Mouse (Mus musculus): ENCODE results near the gene Camta1.

The Camta1 gene

DNA sequence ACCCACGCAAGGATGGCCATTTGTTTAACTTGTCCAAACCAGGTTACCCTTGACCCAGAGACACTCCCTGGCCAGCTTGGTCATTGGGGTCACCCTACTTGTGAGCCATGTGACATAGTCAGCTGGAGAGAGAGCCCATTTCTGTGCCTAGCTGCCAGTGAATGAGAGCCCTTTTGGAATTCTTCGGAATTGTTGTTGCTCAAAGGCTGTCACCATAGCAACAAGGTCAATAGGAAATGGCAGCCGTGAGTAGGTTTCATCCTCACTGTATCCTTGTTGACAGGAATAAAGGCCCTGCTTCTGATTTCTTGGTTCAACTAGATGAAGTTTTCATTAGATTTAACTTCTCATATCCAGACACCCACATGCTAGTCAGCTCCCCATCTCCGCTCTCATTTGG, 707.4 kb downstream of the Camta1 start:
- in situ Hi-C loops (cut with MboI; ENCODE audit: low pct_unique_long_range_greater_than_20kb in 1 of 2, low sequenced_read_pairs in 2 of 2, unreplicated experiment in 1 of 2): loop anchor here in 1 of 2 experiments (25.0 kb wide), 1 partner anchor 133 kb away; no protein-coding TSS in a partner anchor

DNA sequence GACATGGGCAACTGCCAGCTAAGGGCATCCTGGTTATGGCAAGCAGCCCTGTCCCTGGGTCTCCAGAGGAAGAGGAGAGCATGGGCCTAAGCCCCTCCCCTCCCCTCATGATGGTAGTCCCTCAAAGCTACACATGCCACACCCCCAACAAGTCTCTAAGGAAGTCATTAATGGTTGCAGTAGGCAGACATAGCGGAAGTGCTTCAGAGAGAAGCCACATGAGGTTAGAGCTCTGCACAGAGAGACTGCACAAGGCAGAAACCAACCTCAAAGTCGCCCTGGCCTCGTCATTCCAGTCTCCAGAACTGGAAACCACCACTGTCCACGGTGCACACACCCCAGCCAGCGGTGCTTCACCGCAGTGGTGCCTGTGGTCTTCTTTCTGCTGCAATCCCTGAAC, 709.7 kb downstream of the Camta1 start:
- in situ Hi-C loops (cut with MboI; ENCODE audit: low pct_unique_long_range_greater_than_20kb in 1 of 2, low sequenced_read_pairs in 2 of 2, unreplicated experiment in 1 of 2): loop anchor here in 1 of 2 experiments (25.0 kb wide), 1 partner anchor 135 kb away; no protein-coding TSS in a partner anchor

DNA sequence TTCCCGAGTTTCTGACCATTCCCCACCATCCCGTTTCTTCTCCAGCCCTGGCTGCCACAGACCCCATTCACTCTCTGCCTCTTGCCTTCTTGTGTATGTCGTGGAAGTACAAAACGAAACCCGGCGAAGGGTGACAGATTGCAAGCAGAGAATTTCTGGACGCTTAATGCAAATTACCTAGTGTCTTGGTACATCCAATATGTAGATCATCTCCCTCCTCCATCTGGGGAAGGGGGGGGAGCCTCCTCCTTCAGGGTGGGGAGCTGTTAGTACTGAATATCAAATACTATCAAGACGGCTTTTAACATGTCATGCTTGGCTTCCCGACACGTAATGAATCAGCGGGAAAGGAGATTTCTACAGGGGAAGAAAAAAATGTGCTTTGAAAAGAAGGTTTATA, 710.8 kb downstream of the Camta1 start:
- in situ Hi-C loops (cut with MboI; ENCODE audit: low pct_unique_long_range_greater_than_20kb in 1 of 2, low sequenced_read_pairs in 2 of 2, unreplicated experiment in 1 of 2): loop anchor here in 1 of 2 experiments (25.0 kb wide), 1 partner anchor 136 kb away; no protein-coding TSS in a partner anchor

DNA sequence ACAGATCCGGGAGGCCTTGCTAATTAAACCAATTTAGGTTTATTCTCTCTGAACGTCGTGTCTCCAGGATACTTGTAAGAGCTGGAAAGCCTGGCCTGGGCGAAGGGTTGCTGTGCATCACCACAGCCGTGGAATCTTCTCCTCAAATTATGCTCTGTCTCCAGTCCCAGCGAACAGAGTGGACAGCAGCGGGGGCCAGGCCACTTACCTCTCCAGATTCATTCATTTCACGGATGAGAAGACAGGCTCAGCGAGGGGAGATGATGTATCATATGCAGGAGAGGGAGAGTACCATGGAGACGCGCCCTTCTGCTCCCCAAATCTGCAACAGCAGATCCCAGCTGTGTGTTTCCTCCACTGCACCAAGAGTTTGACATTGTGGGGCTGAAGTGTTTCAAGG, 711.6 kb downstream of the Camta1 start:
- in situ Hi-C loops (cut with MboI; ENCODE audit: low pct_unique_long_range_greater_than_20kb in 1 of 2, low sequenced_read_pairs in 2 of 2, unreplicated experiment in 1 of 2): loop anchor here in 1 of 2 experiments (25.0 kb wide), 1 partner anchor 137 kb away; no protein-coding TSS in a partner anchor

DNA sequence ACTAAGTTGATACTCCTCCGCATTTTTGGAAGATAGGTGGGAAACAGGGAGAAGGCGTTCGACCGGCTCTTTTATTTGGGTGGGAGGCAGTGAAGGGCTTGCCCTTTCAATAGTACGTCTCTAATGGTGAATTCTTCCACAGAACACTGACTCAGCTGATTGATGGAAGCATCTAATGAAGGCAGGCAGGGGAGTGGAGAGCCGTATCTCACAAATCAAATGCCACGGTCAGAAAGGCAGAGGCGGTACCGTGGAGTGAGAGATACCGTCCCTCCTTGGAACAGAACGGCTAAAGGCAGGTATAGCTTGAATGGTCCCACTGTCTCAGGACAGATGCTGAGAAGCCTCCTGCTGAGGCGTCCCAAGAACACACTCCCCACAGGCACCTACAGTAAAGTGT, 714.1 kb downstream of the Camta1 start:
- in situ Hi-C loops (cut with MboI; ENCODE audit: low pct_unique_long_range_greater_than_20kb in 1 of 2, low sequenced_read_pairs in 2 of 2, unreplicated experiment in 1 of 2): loop anchor here in 1 of 2 experiments (10.0 kb wide), 1 partner anchor 183 kb away; no protein-coding TSS in a partner anchor

DNA sequence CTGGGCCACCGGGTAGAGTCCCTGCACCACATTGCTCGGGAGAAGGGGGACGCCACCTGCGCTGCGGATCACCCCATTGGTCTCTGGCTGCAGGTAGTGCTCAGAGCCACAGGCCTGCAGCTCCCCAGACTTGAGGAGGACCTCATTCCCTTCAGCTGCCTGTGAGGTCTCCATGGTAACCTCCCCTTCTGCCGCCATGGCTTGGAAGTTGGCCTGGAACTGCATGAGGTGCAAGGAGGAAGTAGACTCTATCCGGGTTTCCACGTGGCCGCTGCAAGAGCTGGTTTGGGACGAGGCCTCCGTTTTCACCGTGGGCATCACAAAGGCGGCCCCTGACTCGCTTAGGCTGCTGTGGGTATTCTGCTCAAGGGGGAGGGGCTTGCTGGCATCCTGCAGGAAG, 717.6 kb downstream of the Camta1 start:
- in situ Hi-C loops (cut with MboI; ENCODE audit: low pct_unique_long_range_greater_than_20kb in 1 of 2, low sequenced_read_pairs in 2 of 2, unreplicated experiment in 1 of 2): loop anchor here (5.0 to 10.0 kb wide), 3 partner anchors 67 to 179 kb away; no protein-coding TSS in a partner anchor

DNA sequence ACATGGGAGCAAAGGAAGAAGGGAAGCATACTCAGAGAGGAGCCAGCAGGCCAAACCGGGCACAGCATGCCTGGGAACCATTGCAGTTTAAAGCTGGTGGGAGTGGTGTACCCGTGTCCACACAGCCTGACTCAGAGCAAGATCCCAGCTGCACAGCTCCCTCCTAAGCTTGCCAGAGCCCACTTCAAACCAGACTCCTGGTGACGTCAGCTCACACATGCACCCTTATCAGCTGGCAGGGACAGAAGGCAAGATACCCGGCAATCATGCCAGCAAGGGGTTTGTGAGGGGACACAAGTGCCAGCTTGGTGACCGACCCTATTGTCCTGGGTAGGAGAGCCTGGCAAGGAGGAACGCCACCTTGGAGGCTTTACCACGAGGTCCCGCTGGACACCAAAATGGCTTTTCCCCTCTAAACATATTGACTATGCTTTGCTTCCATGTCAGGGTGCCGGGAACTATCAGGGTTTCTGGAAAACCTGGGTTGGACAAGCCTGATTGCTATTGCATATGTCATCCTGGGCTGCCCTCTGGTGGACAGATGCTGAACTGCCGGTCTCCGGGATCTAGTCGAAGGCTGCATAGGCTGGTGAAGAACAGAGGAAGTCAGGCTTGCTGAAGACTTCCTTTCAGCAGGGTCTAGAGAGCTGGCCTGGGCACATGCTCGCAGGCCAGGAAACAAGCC, 720.3 kb downstream of the Camta1 start:
- in situ Hi-C loops (cut with MboI; ENCODE audit: low pct_unique_long_range_greater_than_20kb in 1 of 2, low sequenced_read_pairs in 2 of 2, unreplicated experiment in 1 of 2): loop anchor here (5.0 to 10.0 kb wide), 3 partner anchors 64 to 177 kb away; no protein-coding TSS in a partner anchor

DNA sequence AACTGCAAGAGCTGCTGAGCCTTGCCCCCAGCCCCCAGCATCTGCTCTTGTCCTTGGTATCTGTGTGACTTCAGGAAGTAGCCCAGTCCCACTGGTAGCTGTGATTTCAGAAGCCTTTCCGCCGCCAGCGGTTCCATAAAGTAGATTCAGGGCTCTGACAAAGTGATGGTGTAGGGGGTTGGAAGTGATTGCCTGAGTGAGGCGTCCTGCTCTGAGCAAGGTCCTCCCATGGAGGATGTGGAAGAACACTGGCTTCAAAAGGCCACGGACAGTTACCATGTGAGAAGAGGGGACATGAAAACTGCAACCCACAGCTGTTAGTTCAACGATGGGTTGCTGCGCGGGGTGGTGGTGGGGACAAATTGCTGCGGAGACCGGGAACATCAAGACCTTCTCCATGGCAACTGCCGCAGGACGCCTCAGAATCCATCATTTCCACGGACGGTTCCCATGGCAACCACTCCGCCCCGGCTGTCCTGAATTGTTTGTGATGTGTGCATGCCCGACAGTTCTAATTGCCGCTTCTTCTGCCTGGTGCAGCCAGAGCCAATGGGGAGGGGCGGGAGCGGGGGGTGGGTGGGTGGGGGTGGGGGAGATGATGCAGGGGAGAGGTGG, 721.2 kb downstream of the Camta1 start:
- in situ Hi-C loops (cut with MboI; ENCODE audit: low pct_unique_long_range_greater_than_20kb in 1 of 2, low sequenced_read_pairs in 2 of 2, unreplicated experiment in 1 of 2): loop anchor here (5.0 to 10.0 kb wide), 3 partner anchors 63 to 176 kb away; no protein-coding TSS in a partner anchor

DNA sequence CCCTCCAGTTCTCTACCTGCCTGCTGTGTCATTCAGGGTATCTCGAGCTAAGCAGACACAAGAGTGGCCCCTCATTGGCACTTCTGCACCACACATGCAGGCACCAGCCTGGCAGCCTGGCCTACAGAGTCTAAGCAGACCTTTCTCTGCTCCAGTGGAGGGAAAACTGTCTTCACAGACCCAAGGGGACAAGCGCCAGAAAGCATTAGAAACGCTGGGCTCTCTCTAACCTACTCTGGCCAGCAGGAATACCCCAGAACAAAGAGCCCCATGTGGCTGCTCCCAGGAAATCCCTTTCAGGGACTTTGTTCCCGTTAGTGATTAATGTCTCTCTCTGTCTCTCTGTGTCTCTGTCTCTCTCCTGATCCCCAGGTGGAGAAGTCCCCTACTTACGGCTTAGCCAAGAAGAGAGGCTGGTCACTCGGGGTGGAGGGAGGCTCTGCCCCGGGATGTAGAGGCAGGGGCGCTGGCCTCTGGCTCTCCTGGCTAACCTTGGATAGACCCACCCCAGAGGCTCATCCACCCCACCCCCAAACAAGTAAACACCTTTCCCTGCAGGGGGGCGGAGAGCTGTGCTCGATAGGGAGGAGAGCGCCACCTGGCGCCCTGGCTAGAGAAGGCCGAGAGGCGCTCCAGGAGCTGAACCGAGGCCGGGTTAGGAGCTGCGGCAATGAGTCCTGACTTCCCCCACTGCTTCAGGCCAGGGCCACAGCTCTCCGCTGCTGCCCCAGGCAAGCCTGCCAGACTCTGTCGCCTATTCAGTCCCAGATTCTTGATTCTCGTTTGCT, 722.4 kb downstream of the Camta1 start:
- in situ Hi-C loops (cut with MboI; ENCODE audit: low pct_unique_long_range_greater_than_20kb in 1 of 2, low sequenced_read_pairs in 2 of 2, unreplicated experiment in 1 of 2): no loop called here

DNA sequence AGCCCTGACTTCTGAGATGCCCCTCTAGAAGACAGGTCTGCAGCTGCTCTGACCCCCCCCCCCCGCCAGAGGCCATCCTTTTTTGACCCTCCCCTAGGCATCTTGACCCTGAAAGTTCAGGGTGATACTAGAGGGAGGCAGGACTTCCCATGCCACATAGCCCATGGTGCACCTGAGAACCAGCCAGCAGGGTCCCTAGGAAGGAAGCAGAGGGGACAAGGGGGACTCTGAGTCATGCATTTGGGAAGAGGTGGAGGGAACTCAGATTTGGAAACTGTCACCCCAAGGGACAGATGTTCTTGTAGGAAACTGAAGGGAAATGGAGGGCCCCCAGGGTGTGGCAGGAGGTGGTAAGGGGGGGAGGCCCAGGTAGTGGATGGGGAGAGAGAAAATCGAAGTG, 723.1 kb downstream of the Camta1 start:
- in situ Hi-C loops (cut with MboI; ENCODE audit: low pct_unique_long_range_greater_than_20kb in 1 of 2, low sequenced_read_pairs in 2 of 2, unreplicated experiment in 1 of 2): no loop called here

DNA sequence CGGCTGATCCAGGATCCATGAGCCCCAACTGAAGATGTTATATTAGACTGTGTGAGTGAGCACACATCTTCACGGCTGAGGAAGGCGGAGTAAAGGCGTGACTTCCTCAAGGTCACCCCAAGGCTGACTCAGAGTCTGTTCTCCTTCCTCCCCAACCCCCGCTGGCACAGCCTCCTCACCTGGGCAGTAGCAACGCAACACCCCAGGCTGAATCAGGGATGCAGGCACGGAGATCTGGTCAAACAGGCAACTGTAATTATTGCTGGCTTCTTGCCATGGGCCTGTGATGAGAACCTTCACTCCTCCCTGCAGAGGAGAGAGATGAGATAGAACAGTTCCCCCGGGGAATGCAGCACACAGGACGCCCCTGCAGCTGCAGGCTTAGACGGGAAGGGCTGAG, 723.5 kb downstream of the Camta1 start:
- in situ Hi-C loops (cut with MboI; ENCODE audit: low pct_unique_long_range_greater_than_20kb in 1 of 2, low sequenced_read_pairs in 2 of 2, unreplicated experiment in 1 of 2): no loop called here

DNA sequence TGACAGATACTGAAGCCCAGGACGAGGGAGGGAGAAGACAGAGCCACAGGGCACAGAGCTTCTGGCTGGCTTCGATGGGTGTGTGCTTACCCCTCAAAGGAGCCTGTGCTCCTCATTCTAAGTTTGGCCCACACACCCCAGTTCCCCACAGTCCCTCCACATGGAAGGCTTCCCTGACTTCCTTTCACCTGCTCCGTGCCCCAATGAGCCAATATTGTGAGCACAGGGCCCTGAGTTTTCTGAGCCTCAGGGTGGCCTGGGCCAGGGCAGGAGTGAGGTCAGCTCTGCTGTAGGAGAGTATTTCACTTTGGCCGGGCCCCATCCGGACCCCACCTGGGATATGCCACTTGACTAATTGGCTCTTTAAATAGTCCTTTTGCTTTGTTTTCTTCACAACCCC, 724.0 kb downstream of the Camta1 start:
- in situ Hi-C loops (cut with MboI; ENCODE audit: low pct_unique_long_range_greater_than_20kb in 1 of 2, low sequenced_read_pairs in 2 of 2, unreplicated experiment in 1 of 2): no loop called here

DNA sequence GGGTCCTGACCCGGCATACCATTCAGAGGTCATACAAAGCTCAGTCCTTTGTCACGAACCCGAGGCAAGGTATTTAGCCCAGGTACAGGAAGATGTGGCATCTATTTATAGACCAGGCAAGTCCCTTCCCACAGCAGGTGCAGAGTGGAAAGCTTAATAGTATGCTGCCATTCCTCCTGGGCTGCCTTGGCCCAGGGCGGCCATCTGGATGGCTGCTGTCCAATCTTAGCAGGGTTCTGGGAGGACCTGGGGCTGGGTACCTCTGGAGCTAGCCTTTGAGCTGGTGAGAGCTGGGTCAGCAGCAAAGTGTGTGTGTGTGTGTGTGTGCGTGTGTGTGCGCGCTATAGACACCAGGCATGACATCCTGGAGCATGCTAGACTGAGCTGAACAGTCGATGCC, 726.2 kb downstream of the Camta1 start:
- in situ Hi-C loops (cut with MboI; ENCODE audit: low pct_unique_long_range_greater_than_20kb in 1 of 2, low sequenced_read_pairs in 2 of 2, unreplicated experiment in 1 of 2): no loop called here

DNA sequence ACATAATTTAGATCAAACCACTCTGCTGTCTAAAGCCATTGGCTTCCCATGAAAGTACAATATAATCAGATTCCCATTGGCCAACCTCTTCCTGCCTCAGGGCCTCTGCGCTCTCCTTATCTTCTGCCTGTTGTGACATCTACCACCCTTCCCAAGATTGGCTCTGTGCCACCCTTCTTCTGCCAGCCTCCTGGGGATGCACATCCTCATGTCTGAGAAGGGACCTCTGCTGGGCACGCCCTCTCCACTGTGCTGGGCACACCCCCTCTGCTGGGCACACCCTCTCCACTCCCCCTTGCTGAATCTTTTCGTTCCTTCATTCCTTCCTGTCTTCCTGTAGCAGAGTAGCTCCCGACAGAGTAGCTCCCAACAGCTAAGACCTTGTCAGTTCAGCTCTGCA, 727.9 kb downstream of the Camta1 start:
- in situ Hi-C loops (cut with MboI; ENCODE audit: low pct_unique_long_range_greater_than_20kb in 1 of 2, low sequenced_read_pairs in 2 of 2, unreplicated experiment in 1 of 2): no loop called here

DNA sequence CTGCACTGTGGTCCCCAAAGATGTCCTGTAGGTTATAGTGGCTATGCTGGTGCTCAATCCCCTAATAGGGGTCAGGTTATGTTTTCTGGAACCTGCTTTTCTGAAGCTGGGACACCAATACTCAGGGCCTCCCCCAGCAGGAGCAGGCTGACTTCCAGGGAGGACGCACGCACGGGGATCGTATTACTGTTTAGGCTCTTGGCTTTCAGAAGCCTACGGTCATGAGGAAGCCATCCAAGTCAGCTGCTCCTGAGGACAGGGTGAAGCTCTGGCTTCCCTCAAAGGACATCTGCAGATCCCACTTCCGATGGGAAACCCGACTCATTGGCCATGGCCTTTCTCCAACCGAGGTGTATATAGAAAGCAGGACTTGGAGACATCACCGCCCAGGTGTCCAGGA, 729.2 kb downstream of the Camta1 start:
- in situ Hi-C loops (cut with MboI; ENCODE audit: low pct_unique_long_range_greater_than_20kb in 1 of 2, low sequenced_read_pairs in 2 of 2, unreplicated experiment in 1 of 2): no loop called here

DNA sequence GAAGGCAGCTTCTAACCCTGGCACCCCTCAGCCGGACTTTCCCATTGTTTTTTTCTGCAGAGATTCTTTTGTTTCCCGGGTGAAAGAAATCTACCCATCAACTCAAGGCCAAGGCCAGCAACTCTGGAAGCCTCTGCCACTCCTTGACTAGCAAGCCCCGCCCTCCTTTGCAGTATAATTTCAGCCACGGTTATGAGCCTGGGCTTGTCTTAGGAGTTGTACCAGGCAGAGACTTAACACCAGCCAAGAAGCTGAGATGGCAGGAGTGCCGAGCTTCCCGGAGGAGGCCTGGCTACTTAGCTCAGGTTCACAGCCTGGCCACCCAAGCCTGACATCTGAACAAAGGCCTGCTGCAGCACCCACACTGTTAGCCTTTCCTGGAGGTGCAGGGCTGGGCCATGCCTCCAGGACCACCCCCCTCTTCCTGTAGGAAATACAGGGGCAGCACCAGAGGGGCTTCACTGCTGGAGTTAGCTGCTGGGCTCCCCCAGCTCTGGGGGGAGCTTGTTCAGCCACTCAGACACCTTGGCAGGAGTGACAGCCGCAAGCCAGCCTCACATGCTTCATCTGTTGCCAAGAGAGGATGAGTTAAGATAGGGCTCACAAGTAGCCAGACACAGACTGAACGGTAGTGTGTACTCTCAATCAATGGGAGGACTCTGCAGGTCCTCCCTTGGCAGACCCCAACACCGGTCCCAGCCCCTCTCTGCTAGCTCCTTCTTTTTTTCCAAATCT, 730.8 kb downstream of the Camta1 start:
- in situ Hi-C loops (cut with MboI; ENCODE audit: low pct_unique_long_range_greater_than_20kb in 1 of 2, low sequenced_read_pairs in 2 of 2, unreplicated experiment in 1 of 2): no loop called here

DNA sequence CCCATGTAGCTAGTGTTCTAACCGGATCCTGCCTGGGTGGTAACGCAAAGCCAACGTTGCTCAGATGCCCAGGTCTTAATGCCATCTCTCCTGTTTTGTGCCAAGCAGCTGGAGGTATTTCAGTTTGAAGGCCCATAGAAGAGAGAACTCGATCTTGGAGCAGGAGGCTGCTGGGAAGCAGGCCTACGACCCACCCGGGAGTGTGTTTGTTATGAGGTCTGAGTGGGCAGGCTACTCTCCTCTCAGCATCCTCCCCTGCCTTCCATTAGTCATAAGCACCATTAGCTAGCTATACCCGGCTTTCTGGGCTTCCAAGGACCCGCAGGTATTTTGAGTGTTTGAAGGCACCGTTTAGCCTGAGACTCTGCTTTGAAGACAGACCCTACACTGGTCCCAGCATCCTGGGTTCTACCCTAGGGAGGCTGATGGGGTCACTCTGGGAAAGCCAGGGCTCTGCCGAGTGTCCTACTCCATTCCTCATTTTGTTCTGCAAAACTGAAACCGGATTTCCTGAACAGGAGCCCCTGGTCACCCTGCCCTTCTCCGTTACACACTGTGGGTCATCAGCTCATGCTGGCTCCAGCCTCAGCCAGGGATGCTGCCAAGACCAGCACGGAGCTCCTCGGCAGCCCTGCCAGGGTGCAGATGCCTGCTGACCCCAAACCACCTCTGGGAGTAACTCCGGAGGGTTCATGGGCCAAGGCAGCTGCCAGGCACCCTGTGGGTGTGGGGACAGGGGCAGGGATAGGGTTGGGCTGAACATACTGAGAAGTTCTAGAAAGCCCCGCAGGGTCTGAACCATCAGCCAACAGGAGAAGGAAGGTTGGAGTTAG, 731.7 kb downstream of the Camta1 start:
- in situ Hi-C loops (cut with MboI; ENCODE audit: low pct_unique_long_range_greater_than_20kb in 1 of 2, low sequenced_read_pairs in 2 of 2, unreplicated experiment in 1 of 2): no loop called here
